Mouse (Mus musculus) neural tube, embryonic 12.5 days (tissue): ENCODE results near the gene Plekhg2. TPM values are rescaled to one million over a fixed set of nuclear protein-coding genes. Genes with fewer than 3 reads are reported as not detected.

Experiments used
- ATAC-seq: fragments of 200-750 bp; cut with Nextera tagmentation; 2 replicates; pipeline ENCODE4 v1.8.0; 2017; ENCODE audit warnings: low read depth, mild to moderate bottlenecking, moderate TSS enrichment, moderate library complexity; ENCODE audit not compliant: low FRiP score
- H3K27ac ChIP-seq: fragments of 300-500 bp; sonication (generic); 2 replicates; pipeline ENCODE4 v1.5.1; 2016
- H3K27me3 ChIP-seq: fragments of 300-500 bp; sonication (generic); replicated peaks from 2 replicates; pipeline ENCODE4 v1.6.1; 2016; ENCODE audit warnings: mild to moderate bottlenecking
- H3K36me3 ChIP-seq: fragments of 300-500 bp; sonication (generic); 2 replicates; pipeline ENCODE4 v1.6.1; 2016; ENCODE audit warnings: mild to moderate bottlenecking
- H3K4me1 ChIP-seq: fragments of 300-500 bp; sonication (generic); 2 replicates; pipeline ENCODE4 v1.6.1; 2016
- H3K4me2 ChIP-seq: fragments of 300-500 bp; sonication (generic); replicated peaks from 2 replicates; pipeline ENCODE4 v1.6.1; 2016; ENCODE audit warnings: mild to moderate bottlenecking
- H3K4me3 ChIP-seq: fragments of 300-500 bp; sonication (generic); 2 replicates; pipeline ENCODE4 v1.5.1; 2016
- H3K9ac ChIP-seq: fragments of 300-500 bp; sonication (generic); 2 replicates; pipeline ENCODE4 v1.6.1; 2016; ENCODE audit warnings: mild to moderate bottlenecking
- H3K9me3 ChIP-seq: fragments of 300-500 bp; sonication (generic); 2 replicates; pipeline ENCODE4 v1.6.1; 2016; ENCODE audit warnings: mild to moderate bottlenecking
- WGBS: fragments of 180-500 bp; shearing (Covaris S2); methylation state at CpG from one replicate; pipeline ENCODE4 v1.1.7; 2016; 5-methylcytosine and 5-hydroxymethylcytosine counted together
- polyA plus RNA-seq: library from polyadenylated mRNA; unstranded; fragments of >200 nt; fragmentation: Nextera tagmentation; extraction: Ambion mirVana; gene quantifications from 2 replicates; pipeline ENCODE4 v1.2.1, GENCODE M21; 2016

Gene Plekhg2
- polyA plus RNA-seq, 1 experiment from 2014 or later = 63.3 TPM

DNA sequence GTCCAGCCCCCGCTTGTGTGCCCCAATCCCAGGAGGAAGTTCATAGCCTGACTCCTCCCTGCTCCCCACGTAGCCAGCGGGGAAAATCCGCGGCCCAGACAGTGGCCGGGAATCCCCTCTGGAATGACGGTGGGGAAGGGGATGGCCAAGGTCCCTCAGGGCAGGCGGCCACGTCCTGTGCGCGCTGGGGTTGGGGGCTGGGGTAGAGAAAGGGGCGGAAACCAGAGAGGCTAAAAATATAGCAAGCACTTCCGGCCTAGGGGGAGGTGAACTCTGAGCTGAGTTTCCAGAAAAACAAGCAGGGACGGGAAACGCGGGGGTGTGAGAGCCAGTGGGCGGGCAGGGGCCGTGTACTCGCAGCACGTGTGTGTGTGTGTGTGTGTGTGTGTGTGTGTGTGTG lies 9.5 kb upstream of the Plekhg2 start:
- no peaks in the 10 kb centered on the region for H3K9me3 ChIP-seq
- H3K4me3 ChIP-seq = peak overlapping the region; percentile 18
- ATAC-seq = no peak
- 0 out of 2 replicates have a peak overlapping the region, but pooled peaks have one; percentile 23 for H3K27ac ChIP-seq
- H3K27me3 ChIP-seq = peaks cover 7% of the 10 kb centered on the region; the same call in 1 of the 2 replicates
- peak overlapping the region; percentile 40 for H3K9ac ChIP-seq
- 12% methylated on average over 20 of the region's 20 CpGs for WGBS
- peaks cover 11% of the 10 kb centered on the region for H3K36me3 ChIP-seq
- peaks cover 42% of the 10 kb centered on the region for H3K4me1 ChIP-seq
- H3K4me2 ChIP-seq = peak overlapping the region; percentile 56

DNA sequence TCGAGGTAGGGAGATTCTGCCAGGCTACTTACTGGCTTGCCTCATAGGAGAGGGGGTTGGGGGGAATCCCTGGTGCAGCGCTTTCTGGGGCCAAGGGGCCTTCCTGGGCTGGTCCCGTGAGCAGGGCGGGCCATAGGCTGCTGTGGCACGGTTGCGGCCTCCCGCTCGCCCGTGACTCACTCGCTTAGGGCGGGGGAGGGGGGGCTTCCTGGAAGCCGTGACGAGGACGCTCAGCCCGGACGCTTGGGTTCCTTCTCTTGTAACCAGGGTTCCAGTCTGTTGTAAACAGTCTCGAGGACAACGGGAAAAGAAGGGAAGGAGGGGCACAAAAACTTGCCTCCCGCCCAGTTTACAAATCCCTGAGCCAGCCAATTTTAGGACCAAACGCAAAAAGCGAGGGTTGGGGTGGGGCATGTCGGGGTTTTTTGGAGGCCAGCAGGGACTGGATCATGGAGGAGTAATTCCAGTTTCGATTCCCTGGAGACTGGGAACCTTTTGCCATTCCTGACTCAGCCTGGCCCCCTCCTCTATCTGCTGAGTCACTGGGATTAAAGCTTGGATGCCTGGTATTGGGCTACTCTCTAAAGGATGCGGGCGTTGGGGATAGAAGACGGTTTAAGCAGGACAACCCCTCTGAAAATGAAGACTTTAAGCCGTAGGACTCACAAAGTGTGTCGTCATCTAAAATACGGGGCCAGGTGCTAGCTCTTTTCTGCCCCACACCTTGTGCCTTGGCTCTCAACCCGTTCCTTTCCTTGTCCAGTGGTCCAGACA lies 8.8 kb upstream of the Plekhg2 start:
- peak overlapping the region; percentile 18 for H3K4me3 ChIP-seq
- H3K27ac ChIP-seq = peak overlapping the region; percentile 42; the same call in 1 of the 2 replicates

DNA sequence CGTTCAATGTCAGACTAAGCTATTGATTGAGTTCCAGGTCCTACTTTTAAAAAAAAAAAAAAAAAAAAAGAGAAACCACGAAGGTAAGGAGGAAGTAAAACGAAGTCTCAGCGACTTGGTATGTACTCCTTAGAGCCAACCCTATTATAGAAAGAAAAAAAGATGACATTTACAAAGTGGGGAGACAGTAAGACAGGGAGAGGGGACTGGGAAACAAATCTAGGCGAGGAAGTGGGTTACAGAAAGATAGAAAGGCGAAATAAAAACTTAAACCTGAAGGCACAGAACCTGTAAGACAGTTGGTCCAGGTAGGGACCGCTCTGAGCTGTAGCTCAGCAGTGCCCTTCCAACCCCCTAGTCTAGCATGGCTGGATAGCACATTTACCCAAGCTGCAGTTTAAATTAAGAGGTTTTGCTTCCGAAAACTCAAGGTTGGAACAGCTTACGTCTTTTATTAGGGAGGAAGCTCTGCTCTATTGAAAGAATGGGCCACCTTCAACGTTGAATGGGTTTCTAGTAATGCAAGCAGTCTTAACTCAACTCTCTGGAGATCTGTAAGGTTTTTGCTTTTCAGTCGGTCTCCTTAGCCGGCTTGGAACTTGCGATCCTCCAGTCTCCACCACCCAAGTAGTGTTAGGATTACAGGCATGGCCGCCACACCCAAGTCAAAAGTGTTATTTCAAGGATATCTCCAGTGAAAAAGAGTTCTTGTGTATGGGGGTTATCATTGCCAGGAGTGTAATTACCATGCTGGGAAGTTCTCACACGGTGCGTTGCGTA lies 8.0 kb upstream of the Plekhg2 start, which contains the start of gene Zfp36:
Zfp36 (minus strand) TSS at position 17 of the 780 bp plus-strand sequence.
- H3K4me1 ChIP-seq = peaks cover 53% of the 10 kb centered on the region
- no peak for ATAC-seq
- H3K9me3 ChIP-seq = no peaks in the 10 kb centered on the region
- peak within 1 kb of the TSS; percentile 55 for H3K4me3 ChIP-seq
- peak within 1 kb of the TSS; percentile 93 for H3K4me2 ChIP-seq
- H3K36me3 ChIP-seq = peaks cover 1% of the 10 kb centered on the region; the same call in 1 of the 2 replicates
- peaks cover 7% of the 10 kb centered on the region; the same call in 1 of the 2 replicates for H3K27me3 ChIP-seq
- peak within 1 kb of the TSS; percentile 66 for H3K27ac ChIP-seq
- 62% methylated on average over 17 of the region's 17 CpGs for WGBS
- peak within 1 kb of the TSS; percentile 77 for H3K9ac ChIP-seq

More for the DNA sequence above, 8.8 kb upstream of the Plekhg2 start:
- Histone ChIP-seq H3K27me3 (peaks cover 7% of the 10 kb centered on the region; the same call in 1 of the 2 replicates), H3K36me3 (peaks cover 9% of the 10 kb centered on the region), H3K9me3 (no peaks in the 10 kb centered on the region), H3K9ac (peak overlapping the region; percentile 40), H3K4me2 (peak overlapping the region; percentile 56), H3K4me1 (peaks cover 47% of the 10 kb centered on the region)
- no peak for ATAC-seq
- WGBS = 14% methylated on average over 30 of the region's 30 CpGs

DNA sequence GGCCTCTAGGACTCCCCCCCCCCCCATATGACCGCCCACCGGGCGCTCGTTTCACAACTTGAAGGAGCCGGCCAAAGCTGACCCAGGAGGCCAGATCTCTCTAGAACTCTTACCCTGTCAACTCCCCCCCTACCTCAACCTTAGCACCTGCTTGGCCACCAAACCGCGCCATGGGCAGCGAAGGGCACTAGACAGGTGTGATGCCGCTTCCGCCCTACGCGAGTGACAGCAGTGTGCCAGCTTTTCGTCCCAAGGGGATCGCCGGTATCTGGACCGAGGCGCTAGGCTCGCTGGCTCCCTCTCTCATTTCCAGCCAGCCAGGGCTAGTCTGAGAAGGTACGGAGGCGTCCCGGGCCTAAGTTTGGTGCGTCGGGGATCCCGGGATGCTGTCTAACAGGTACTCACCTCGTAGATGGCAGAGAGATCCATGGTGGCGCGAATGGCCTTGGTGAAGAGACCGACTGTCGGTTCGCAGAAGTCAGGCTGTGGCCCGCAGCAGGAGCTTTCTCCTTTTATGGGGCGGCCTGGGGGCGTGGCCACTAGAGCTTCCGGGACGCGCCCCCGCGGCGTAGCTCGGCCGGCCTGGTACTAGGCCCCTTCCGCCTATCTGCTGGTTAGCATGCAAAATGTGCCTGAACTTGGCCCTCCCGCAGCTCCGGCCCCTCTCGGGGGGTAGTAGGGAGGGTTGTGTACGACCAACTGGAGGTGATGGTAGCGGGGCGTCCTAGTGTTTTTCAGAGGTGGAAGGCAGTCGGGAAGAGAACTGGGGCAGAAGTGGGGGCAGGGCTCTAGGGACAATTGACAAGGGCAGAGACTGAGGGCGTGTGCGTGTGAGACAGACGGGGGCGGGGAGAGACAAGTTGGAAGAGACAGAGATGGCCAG lies 6.6 kb upstream of the Plekhg2 start:
- Histone ChIP-seq H3K9me3 (no peaks in the 10 kb centered on the region), H3K4me1 (peaks cover 58% of the 10 kb centered on the region), H3K27me3 (peaks cover 7% of the 10 kb centered on the region; the same call in 1 of the 2 replicates), H3K4me3 (peak overlapping the region; percentile 55), H3K36me3 (no peaks in the 10 kb centered on the region), H3K9ac (peak overlapping the region; percentile 77), H3K27ac (peak overlapping the region; percentile 66), H3K4me2 (peak overlapping the region; percentile 93)
- under 1% methylated on average over 53 of the region's 53 CpGs for WGBS
- peak; percentile 48 for ATAC-seq

DNA sequence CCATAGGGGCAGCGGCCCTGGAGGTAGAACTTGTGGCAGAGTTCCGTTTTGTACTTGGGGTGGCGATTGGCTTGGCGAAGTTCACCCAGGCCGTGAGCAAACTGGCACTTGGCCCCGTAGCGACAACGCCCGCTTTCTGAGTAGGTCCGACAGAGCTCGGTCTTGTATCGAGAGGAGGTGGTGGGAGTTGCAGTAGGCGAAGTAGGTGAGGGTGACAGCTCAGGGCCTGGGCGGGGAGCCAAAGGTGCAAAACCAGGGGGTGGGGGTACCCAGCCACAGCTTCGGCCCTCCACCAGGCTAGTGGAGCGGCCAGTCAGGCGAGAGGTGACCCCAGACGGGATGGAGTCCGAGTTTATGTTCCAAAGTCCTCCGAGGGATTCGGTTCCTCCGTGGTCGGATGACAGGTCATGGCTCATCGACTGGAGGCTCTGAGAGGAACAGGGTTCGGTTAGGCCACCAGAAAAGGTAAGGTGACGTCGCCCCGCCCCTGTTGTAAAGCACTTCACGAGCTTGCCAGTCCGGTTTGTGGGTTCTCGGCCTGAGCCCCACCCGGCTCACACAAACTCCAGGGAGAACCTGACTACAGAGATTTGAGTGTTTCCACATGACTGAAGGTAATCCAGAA lies 5.8 kb upstream of the Plekhg2 start:
- H3K27me3 ChIP-seq = peaks cover 7% of the 10 kb centered on the region; the same call in 1 of the 2 replicates
- ATAC-seq = no peak
- H3K4me1 ChIP-seq = peaks cover 62% of the 10 kb centered on the region
- no peaks in the 10 kb centered on the region for H3K9me3 ChIP-seq
- peak overlapping the region; percentile 77 for H3K9ac ChIP-seq
- peak overlapping the region; percentile 93 for H3K4me2 ChIP-seq
- peak overlapping the region; percentile 55 for H3K4me3 ChIP-seq
- WGBS = 44% methylated on average over 32 of the region's 32 CpGs
- H3K27ac ChIP-seq = no peak overlapping the region
- H3K36me3 ChIP-seq = no peaks in the 10 kb centered on the region

DNA sequence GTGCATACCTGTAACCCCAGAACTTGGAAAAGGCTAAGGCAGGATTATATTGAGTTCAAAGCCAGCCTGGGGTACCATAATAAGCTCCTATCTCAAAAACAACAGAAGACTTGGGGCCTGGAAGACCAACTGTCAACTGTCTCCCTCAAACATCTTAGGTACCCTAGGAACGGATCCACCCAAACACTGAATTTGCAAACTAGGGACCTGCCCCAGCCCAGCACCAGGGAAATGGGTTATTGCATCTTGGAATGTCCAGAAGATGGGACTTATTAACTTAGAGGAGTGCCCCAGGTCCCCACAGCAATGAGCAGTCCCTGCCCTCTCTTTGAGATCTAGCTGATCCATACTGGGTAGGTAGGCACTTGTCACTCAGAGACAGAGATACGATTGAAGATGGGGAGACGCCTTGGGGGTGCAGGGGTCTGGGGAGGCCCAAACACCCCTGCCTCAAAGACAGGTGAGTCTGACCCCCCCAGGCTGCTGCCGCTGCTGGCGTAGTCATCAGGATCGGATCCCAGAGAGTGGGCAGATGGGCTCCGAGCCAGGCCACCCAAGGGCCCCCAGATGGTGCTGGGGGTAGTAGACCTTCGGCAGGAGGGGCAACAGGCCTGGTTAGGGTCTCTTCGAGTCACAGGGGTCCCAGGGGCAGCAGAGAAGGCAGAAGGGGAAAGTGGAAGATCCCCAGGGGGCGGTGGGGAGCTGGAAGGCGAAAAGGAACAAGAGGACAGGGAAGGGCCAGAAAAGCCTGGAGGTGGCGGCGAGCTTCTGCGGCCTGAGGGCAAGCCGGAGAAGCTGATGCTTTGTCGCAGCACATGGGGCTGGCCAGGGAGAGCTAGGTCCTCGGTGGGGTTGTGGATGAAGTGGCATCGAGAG lies 5.0 kb upstream of the Plekhg2 start:
- no peak for ATAC-seq
- 73% methylated on average over 18 of the region's 18 CpGs for WGBS
- no peaks in the 10 kb centered on the region for H3K9me3 ChIP-seq
- H3K9ac ChIP-seq = peak overlapping the region; percentile 77; the same call in 1 of the 2 replicates
- H3K27ac ChIP-seq = no peak overlapping the region
- H3K4me3 ChIP-seq = peak overlapping the region; percentile 55; the same call in 1 of the 2 replicates
- H3K4me2 ChIP-seq = peak overlapping the region; percentile 93
- peaks cover 7% of the 10 kb centered on the region; the same call in 1 of the 2 replicates for H3K27me3 ChIP-seq
- H3K4me1 ChIP-seq = peaks cover 61% of the 10 kb centered on the region
- H3K36me3 ChIP-seq = no peaks in the 10 kb centered on the region

DNA sequence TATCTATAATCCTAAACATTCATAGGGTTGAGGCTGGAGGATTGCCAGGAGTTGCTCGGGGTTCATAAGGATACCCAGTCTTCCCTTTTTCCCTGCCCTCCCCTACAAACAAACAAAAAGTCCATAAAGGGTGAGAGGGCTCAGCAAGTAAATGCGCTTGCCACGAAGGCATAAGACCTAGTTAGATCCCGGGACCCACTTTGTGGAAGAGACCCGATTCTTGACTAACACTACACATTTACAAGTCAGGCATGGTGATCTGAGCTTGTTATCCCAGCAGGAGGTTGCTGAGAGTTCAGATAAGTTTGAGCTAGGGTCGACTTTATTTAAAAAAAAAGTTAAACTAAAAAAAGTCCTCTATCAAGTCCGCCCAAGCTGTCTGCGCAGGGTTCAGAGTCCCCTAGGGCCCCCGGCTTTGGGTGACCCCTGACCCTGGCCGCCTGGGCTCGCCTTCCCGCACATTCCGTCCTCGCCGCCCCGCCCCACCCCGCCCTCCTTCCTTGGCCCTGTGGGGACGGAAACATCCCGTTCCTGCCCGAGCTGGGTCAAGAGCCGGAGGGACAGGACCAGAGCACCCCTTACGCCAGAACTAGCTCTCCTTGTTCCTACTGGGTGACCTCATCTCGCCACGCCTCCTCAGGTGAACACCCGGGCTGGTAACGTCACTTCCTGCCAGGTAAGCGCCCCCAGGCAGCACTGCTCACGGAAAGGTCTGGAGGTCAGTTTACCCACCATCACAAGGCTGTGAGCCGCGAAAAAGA lies 3.8 kb upstream of the Plekhg2 start:
- Histone ChIP-seq H3K27ac (peak overlapping the region; percentile 86), H3K9ac (peak overlapping the region; percentile 56), H3K27me3 (peaks cover 7% of the 10 kb centered on the region; the same call in 1 of the 2 replicates), H3K4me1 (peaks cover 50% of the 10 kb centered on the region), H3K4me3 (peak overlapping the region; percentile 36), H3K36me3 (no peaks in the 10 kb centered on the region), H3K9me3 (no peaks in the 10 kb centered on the region), H3K4me2 (peak overlapping the region; percentile 66)
- 5% methylated on average over 28 of the region's 30 CpGs for WGBS
- ATAC-seq = no peak

DNA sequence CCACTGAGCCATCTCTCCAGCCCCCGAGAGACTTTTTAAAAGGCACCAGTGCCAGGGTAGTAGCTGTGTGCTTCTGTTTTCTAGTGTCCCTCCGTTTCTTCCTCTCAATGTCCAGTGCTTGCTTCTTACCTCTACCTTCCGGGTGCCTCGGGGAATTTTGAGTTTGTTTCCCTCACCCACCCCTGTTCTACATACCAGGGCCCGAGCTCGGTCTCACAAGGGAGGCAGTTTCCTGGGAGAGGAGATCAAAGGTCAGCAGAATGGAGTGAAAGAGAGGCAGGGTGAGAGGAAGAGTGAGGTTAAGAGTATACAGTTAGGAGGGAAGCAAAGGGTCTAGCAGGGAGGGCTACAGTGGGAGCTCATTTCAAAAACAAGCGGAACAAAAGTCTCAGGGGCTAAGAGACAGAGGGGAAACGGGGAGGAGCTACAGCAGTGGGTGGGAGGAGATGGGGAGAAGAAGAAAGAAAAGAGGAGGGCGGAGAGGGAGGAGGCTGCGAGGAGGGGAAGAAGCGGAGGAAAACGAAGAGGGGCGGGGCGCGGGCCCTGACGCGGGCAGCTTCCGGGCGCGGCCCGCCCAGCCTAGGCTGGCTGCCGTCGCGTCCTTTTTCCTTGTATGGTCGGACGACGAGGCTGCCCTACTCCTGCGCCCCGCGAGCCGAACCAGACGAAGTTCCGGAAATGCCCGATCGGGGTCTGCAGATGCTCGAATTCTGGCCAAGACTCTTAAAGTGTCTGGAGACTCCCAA lies 3.0 kb upstream of the Plekhg2 start:
- ATAC-seq = peak; percentile 42
- Histone ChIP-seq H3K9ac (peak overlapping the region; percentile 56), H3K27ac (peak overlapping the region; percentile 86), H3K4me3 (peak overlapping the region; percentile 36), H3K36me3 (no peaks in the 10 kb centered on the region), H3K9me3 (no peaks in the 10 kb centered on the region), H3K4me1 (peaks cover 53% of the 10 kb centered on the region), H3K27me3 (peaks cover 7% of the 10 kb centered on the region; the same call in 1 of the 2 replicates), H3K4me2 (peak overlapping the region; percentile 66)
- WGBS = 2% methylated on average over 35 of the region's 36 CpGs

DNA sequence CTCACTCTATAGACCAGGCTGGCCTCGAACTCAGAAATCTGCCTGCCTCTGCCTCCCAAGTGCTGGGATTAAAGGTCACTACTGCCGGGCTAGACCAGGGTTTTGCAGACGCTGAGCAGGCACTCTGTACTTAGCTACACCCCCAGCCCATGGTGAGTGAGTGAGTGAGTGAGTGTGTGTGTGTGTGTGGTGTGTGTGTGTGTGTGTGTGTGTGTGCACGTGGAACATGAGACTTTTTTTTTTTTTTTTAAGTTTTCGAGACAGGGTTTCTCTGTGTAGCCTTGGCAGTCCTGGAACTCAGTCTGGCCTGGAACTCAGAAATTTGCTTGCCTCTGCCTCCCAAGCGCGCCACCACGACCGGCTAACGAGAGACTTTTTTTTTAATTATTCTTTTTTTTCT lies 2.2 kb upstream of the Plekhg2 start:
- no peak for ATAC-seq
- no peak overlapping the region for H3K27ac ChIP-seq
- peak overlapping the region; percentile 66 for H3K4me2 ChIP-seq
- H3K9ac ChIP-seq = no peak overlapping the region
- peaks cover 59% of the 10 kb centered on the region for H3K4me1 ChIP-seq
- H3K36me3 ChIP-seq = peaks cover 3% of the 10 kb centered on the region; the same call in 1 of the 2 replicates
- H3K27me3 ChIP-seq = peaks cover 7% of the 10 kb centered on the region; the same call in 1 of the 2 replicates
- no peaks in the 10 kb centered on the region for H3K9me3 ChIP-seq
- no peak overlapping the region for H3K4me3 ChIP-seq
- 84% methylated on average over 10 of the region's 10 CpGs for WGBS
